Mouse (Mus musculus) stomach, postnatal 0 days (tissue): ENCODE measurements around the gene Asb1.

ENCODE experiments used
- CTCF ChIP-seq: IDR thresholded peaks from 2 replicates; pipeline ENCODE4 v1.5.1; 2016; ENCODE audit warnings: antibody characterized with exemption, low read depth, mild to moderate bottlenecking, moderate library complexity
- EP300 ChIP-seq: optimal IDR thresholded peaks from 2 replicates; pipeline ENCODE3; 2016; ENCODE audit warnings: antibody characterized with exemption

GRCm38 (mm10) chr1:91605632-91606031, 65.3 kb downstream of the Asb1 start:
- TF ChIP-seq CTCF (no peak), EP300 (no peak)
